Mouse (Mus musculus): Measurements from ENCODE around the gene Synj2.
A peak's percentile ranks its signal among the peaks of the same experiment; 100 is the strongest.

Gene Synj2

DNA sequence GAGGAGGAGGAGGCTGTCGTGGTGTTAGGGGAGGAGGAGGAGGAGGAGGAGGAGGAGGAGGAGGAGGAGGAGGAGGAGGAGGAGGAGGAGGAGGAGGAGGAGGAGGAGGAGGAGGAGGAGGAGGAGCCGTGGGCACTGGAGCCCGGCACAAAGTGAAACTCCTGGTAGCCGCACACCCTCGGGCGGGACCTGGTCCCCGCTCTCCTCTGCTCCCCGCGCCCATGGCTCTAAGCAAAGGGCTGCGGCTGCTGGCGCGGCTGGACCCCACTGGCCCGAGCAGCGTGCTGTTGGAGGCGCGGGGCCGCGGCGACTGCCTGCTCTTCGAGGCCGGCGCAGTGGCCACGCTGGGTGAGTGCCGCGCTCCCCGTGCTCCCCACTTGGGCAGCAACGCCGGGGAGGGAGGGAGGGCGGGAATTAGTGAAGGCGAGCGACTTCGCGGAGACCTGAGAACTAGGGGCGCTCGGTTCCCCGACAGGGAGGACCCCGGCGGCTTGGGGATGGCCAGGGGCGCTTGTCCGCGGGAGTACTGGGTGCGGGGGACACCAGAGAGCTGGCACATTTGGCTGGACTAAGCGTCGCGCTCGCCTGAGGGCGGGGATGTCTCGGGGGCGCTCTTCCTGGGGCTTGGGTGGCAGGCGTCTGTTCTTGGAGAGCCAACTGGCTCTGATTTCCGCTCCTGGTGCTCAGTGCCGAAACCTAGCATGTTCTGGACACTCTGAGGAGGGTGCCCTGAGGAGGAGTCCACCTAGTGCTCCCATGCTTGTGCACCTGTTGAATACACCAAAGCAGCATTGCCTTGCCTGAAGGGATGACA lies at the start of gene Synj2:
TSS of gene Synj2 (plus strand) at position 51 of the 814 bp plus-strand sequence.
- peak; percentile 40 for DNase-seq

- no peak for DNase-seq
Observed at GRCm38 (mm10) chr17:5891933-5892683, 49.0 kb upstream of the Synj2 start.

- no peak for DNase-seq
Observed at GRCm38 (mm10) chr17:5893092-5893491, 48.0 kb upstream of the Synj2 start.

GRCm38 (mm10) chr17:5893574-5894148 lies 47.4 kb upstream of the Synj2 start:
- no peak for DNase-seq

DNA sequence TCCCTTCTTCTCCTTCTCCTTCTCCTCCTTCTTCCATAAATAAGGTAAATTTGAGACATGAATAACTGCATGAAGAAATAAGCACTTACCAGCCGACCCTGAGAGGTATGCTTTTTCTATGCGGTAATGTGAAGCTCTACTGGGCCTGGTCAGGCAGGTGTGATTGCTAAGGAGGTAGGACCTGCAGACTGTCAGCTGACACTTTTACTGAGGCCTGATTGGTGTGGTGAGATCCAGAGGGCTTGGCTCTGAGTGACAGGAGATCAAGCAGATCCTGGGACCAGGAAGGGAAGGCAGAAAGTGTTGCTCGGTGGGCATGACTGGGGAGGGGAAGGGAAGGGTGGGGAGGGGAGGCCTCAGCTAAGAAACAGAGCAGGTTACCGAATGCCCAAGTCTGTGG lies 45.0 kb upstream of the Synj2 start:
- DNase-seq: no peak

DNA sequence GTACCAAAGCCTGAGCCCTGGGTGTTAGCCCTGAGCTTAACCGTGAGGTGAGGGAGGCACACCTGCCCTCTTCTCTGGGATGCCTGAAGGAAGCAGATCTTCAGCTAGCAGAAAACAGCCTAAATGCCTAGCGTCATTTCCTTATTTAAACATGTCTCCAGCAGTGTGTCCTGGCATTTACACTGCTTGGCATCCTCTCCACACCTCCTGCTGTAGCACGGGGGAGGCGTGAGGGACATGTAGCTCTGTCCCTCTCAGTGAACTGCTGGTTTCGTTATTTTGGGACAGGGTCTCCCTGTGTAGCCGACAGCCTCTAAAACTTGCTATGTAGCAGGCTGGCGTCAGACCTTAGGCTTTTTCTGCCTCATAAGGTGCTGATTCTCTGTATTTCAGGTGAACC lies 44.5 kb upstream of the Synj2 start:
- no peak for DNase-seq

- no peak for DNase-seq
Observed at GRCm38 (mm10) chr17:5897326-5898200, 43.5 kb upstream of the Synj2 start.

DNA sequence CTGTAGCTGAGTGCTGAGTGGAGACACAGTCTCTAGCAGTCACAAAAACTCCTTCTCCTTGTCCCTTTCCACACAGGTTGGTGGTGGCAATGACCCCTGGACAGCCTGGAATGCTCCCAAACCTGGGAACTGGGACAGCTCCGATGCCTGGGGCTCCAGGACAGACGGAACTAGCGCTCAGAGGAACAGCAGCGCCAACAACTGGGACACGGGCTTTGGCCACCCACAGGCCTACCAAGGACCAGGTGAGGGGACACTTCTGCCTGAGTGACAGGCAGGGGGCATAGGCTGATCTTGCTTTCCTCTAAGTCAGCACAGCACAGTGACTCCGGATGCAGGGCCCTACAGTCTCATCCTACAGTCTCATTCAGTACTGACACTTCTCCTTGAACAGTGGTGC lies 41.8 kb upstream of the Synj2 start:
- DNase-seq: no peak

- no peak for DNase-seq
Observed at GRCm38 (mm10) chr17:5901381-5901780, 39.7 kb upstream of the Synj2 start.

- DNase-seq: no peak
Observed at GRCm38 (mm10) chr17:5903630-5904301, 37.3 kb upstream of the Synj2 start.

GRCm38 (mm10) chr17:5909681-5910080 lies 31.4 kb upstream of the Synj2 start:
- no peak for DNase-seq

DNA sequence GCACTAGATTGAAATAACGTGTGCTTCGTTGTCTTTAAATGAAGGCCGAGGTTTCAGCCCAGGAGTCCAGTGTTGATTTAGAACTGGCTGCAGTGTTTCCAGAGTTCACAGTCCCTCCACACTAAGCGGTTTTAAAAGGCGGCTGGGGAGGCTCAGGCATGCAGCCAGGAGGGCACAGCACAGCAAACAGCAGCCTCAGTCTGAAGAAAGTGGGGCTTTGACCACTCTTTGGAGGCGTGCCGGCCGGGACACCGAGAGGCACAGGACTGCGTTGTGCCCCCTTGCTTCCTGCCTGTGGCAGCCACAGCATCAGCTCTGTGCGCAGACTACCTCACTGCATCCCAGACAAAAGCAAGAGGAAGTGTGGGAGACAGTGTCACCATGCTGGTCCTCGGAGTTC lies 29.5 kb upstream of the Synj2 start:
- DNase-seq: no peak

DNA sequence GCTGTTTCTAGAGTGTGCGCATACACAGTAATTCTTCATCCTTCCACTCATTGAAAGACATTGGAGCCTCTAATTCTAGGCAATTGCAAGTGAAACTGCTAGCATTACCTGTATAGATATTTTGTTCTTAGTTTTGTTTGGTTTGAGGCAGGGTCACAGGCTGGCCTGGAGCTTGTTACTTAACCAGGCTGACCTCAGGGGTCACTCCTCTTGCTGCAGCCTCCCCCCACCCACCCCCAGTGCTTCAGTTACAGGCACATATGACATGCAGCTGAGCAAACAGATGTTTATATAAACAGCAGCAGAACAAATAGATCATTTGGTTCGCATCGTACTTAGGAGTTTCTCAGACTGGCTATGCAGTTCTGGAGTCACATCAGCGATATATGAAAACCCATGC lies 28.3 kb upstream of the Synj2 start:
- DNase-seq: no peak

GRCm38 (mm10) chr17:5914217-5914616 lies 26.9 kb upstream of the Synj2 start:
- no peak for DNase-seq

DNA sequence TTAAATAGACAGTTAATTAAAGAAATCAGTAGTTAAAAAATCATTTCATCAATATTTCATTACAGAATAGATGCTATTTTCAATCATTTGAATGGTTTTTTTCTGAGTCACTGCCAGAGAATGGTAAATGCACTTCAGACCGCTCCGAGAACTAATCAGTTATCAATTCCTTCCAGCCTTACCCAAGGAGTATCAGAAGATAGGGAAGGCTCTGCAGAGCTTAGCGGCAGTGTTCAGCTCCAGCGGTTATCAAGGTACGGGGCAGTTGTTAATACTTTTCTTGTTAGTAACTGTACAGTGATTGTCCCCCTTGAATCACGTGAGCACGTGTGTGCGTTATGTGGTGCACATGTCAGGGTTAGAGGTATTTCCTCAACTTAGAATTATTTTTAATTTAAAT lies 19.1 kb upstream of the Synj2 start:
- no peak for DNase-seq

- DNase-seq: peak; percentile 18
Observed at GRCm38 (mm10) chr17:5923281-5923680, 17.8 kb upstream of the Synj2 start.

GRCm38 (mm10) chr17:5924238-5924637 lies 16.8 kb upstream of the Synj2 start:
- DNase-seq: no peak

DNA sequence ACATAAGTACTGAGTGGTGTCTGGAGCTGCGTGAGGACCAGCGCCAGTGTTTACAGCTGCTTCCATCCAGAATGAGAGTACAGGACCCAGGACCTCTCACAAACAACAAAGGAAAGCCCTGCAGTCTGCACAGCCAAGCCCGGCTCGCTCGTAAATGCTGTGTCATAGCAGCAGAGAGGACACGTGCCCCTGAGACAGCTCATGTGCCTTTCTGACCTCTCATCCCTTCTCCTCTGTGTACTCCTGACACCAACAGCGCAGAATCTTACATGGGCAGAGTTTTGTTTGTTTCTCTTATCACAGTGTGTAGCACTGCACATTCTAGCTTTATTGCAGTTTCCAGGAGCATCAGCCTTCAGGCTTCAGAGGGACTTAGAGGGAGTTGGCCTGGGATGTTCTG lies 14.4 kb upstream of the Synj2 start:
- DNase-seq: no peak

- DNase-seq: no peak
Observed at GRCm38 (mm10) chr17:5929031-5929430, 12.0 kb upstream of the Synj2 start.

DNA sequence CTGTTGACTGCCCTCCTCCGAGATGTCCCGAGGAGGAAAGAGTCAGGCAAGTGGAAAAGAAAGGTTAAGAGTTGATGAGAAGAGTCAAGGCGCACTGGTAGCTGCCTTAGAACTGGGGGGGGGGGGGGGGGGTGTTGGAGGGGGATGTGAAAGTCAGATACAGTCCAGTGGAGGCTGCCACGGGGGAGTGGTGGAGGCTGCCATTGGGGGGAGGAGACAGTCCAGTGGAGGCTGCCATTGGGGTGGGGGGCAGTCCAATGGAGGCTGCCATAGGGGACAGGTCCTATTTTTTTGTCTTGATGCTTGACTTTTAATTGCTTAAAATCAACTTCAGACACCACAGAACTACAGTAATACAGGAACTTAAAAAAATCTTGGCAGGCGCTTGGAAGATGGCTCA lies 8.9 kb upstream of the Synj2 start:
- DNase-seq: no peak

DNA sequence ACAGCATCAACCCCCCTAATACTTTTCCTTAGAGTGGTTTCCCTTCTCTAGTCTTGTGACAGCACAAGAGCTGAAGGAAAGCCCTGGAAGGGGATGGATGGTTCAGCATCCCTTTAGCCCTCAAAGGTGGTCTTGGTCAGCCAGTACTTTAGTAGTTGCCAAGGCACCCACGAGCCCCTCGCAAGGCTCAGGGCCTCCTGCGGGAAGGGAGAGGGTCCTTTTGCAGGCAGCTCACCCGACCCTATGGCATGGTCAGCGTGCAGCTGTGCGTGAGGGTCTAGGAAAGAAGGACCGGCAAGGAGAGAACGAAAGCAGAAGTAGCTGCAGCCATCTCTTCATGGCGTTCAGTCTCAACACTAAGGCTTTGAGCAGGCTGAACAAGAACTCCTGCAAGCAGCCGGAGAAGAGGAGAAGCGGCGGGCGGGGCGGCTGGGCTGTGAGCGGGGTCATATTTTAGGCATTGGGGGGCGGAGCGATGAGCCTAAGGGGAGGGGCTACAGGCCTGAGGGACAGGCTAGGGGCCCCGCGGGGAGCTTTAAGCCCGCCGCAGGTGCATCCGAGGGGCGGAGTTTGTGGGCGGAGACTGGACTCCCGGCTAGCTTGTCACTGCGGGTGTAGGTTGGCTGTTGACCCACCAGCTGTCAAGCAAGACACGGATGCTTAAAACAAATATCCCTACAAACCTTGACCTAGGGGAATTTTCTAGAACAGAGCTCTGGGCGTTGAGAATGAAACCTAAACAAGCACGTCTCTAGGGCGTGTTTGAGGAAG lies 6.3 kb upstream of the Synj2 start:
- peak; percentile 66 for DNase-seq

DNA sequence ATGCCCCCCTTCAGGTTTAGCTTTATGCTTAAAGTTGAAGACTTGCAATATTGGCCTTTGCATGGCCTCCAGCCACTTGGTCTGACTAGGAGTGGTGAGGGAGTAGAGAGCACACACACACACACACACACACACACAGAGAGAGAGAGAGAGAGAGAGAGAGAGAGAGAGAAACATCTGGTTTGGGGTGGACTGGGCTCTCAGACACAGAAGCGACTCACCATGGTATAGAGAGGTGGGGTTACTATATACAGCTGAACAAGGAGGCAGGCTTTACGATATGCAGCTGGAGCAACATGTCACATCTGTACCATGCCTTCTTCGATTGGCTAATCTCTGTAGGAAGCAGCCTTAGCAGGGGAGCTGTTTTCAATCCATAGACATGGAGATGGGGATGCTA lies 5.4 kb upstream of the Synj2 start:
- DNase-seq: no peak

All from cerebellum, adult 11 months (tissue).